Mouse (Mus musculus) bone marrow macrophage, adult 2 months (primary cell): ENCODE data around the gene Olfr64.

Experiments used
- CTCF ChIP-seq: IDR thresholded peaks from 2 replicates; pipeline ENCODE4 v1.5.1; 2012; ENCODE audit warnings: low read depth, mild to moderate bottlenecking, low read length, moderate library complexity
- POLR2A ChIP-seq: IDR thresholded peaks from 2 replicates; pipeline ENCODE4 v1.6.1; 2012; ENCODE audit warnings: mild to moderate bottlenecking, low read depth, low read length, borderline replicate concordance

DNA sequence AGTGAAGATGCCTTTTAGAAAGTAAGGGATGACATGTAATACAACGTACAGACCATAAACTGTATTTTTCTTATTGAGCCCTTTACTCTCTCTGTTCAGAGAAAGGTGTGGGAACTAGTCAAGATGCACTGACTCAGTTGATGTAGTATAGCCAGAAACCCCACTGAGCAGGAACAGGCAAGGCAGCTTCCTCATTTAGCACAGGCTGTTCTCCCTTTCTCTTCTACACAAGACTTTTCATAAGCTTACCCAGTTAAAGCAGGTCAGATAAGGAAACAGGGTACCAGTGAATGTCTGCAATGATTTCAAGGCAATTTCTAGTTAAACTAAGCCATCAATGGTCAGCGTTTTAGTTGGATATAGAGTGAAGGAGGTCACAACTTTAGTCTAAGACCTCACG lies 32.8 kb downstream of the Olfr64 start:
- TF ChIP-seq CTCF (no peak), POLR2A (no peak)
